Mouse (Mus musculus) right cerebral cortex, postnatal 25 days (tissue): ENCODE results near the gene Calcrl.

Experiments used
- DNase-seq: peaks from one replicate; pipeline ENCODE4 v3.0.0; 2022

The Calcrl gene

GRCm38 (mm10) chr2:84295068-84295467, 130.1 kb downstream of the Calcrl start:
- DNase-seq = no peak

GRCm38 (mm10) chr2:84294611-84295010, 130.6 kb downstream of the Calcrl start:
- DNase-seq = no peak

DNA sequence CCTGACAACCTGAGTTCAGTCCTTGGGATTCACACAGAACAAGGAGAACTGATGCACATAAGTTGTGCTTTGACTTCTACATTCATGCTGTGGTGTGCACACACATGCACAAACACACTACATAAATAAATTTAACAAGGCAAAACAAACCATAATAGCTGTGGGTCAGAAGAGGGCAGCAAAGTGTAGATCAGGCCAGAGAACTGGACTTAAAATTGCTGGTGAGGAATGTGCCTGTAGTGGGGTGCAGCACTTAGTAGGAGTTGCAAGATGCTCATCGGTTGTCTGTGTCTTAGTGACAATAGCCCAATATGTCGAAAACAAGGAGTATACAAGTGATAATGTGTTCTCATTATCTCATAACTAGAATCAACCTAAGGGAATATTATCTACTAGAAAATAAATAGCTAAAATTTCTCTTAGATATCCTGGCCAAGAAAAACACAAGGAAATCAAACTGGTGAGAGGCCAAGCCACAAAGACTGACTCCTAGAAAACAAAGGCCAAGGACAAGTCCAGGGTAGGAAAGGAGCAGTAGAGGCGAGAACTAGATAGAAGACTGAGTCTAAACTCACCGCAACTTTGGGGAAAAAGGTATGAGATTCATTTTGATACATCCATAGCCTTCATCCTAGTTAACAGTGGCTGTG, 132.7 kb downstream of the Calcrl start:
- no peak for DNase-seq

DNA sequence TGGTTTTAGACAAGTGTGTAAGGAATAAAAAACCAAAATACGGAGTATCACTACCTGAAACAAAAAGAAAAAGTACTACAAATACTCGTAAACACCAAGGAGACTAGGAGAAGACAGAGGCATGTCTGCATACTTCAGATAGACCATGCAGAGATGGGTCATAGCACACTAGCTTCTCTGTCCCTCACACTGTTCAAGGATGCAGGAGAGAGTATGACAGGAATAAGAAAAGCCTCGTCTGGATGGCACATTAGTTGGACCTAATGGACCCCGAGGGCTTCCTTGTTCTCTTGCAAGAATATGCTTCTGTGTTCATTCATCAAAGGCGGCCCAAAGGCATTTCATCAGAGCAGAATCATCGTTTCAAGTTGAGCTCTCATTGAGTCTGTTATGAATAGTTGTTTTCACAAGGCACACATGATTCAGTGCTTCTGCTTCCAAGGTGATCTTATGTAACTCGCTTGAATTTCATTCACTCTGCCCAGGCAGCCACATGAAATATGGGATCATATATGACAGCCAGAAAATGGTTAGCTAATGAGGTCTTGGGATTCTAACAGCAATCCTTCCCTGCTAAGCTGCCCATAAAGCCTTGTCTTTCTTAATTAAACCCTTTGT, 136.2 kb downstream of the Calcrl start:
- no peak for DNase-seq
